ENCODE assay signal across 8 mouse cellular contexts in the genomic region with DNA sequence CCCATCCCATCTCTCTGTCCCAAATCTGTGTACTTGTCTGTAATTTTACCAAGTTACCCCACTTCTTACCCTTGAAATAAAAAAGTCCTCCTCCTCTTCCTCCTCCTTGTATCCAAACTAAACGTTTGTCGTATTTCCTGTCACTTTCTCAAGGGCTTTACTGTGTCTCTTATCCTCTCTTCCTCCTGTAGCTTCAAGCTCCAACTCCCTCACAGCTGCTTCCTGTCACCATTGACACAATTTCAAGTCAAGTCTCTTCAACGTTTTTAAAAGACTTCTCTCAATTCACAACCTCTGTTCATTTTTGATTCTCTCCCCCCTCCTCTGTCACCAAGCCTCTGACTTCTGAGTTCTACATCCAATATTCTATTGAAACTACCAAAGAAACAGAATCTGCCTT. TPM values are rescaled to one million over a fixed set of nuclear protein-coding genes. Genes with fewer than 3 reads are reported as not detected.
DNase-seq lines count a peak whose midpoint lies in the region; ATAC-seq and TF ChIP-seq lines count a peak whose summit lies in the region.

A gene (minus strand): TSS at position 119 of the 400 bp plus-strand sequence.

- no peaks in the 10 kb centered on the region for H3K9me3 ChIP-seq in lung, embryonic 14.5 days (ENCODE audit: low read depth, low read length)
- no peaks in the 10 kb centered on the region for H3K9me3 ChIP-seq in hindbrain, postnatal 0 days (ENCODE audit: low read length)
- no peaks in the 10 kb centered on the region for H3K9me3 ChIP-seq in stomach, postnatal 0 days (ENCODE audit: control insufficient read depth, low read length)

- H3K4me1 ChIP-seq in lung, embryonic 14.5 days (ENCODE audit: insufficient read depth): no peaks in the 10 kb centered on the region
- no peaks in the 10 kb centered on the region for H3K4me1 ChIP-seq in hindbrain, postnatal 0 days (ENCODE audit: insufficient read depth, low read length)
- H3K4me1 ChIP-seq in stomach, postnatal 0 days (replicated peaks; ENCODE audit: control insufficient read depth, insufficient read depth): no peaks in the 10 kb centered on the region

- H3K27me3 ChIP-seq in lung, embryonic 14.5 days (ENCODE audit: insufficient read depth, low read length): no peaks in the 10 kb centered on the region
- H3K27me3 ChIP-seq in hindbrain, postnatal 0 days (ENCODE audit: insufficient read depth, low read length): no peaks in the 10 kb centered on the region
- H3K27me3 ChIP-seq in stomach, postnatal 0 days (ENCODE audit: control insufficient read depth, insufficient read depth, low read length): no peaks in the 10 kb centered on the region

- no peak within 1 kb of the TSS for H3K27ac ChIP-seq in lung, embryonic 14.5 days (ENCODE audit: low read depth)
- H3K27ac ChIP-seq in hindbrain, postnatal 0 days: no peak within 1 kb of the TSS
- H3K27ac ChIP-seq in stomach, postnatal 0 days (replicated peaks): no peak within 1 kb of the TSS

- H3K4me2 ChIP-seq in lung, embryonic 14.5 days: no peak within 1 kb of the TSS
- no peak within 1 kb of the TSS for H3K4me2 ChIP-seq in hindbrain, postnatal 0 days (ENCODE audit: low read depth, low read length)
- no peak within 1 kb of the TSS for H3K4me2 ChIP-seq in stomach, postnatal 0 days (replicated peaks; ENCODE audit: low read depth)

- no peak for TF ChIP-seq CTCF in lung, embryonic 14.5 days (IDR thresholded peaks at IDR 0.05; ENCODE audit: low read depth)
- no peak for TF ChIP-seq CTCF in hindbrain, postnatal 0 days (IDR thresholded peaks at IDR 0.05; ENCODE audit: low read depth)
- no peak for TF ChIP-seq CTCF in stomach, postnatal 0 days (IDR thresholded peaks at IDR 0.05; ENCODE audit: low read depth)

- no peaks in the 10 kb centered on the region for H3K36me3 ChIP-seq in lung, embryonic 14.5 days (ENCODE audit: insufficient read depth)
- H3K36me3 ChIP-seq in hindbrain, postnatal 0 days (ENCODE audit: insufficient read depth, low read length): no peaks in the 10 kb centered on the region
- no peaks in the 10 kb centered on the region for H3K36me3 ChIP-seq in stomach, postnatal 0 days (ENCODE audit: control insufficient read depth, insufficient read depth, low read length)

- no peak for TF ChIP-seq EP300 in stomach, postnatal 0 days (optimal IDR thresholded peaks at IDR 0.05)

- 28% methylated on average over 3 of the region's 3 CpGs for WGBS in lung, embryonic 14.5 days
- 70% methylated on average over 3 of the region's 3 CpGs for WGBS in hindbrain, postnatal 0 days
- 41% methylated on average over 3 of the region's 3 CpGs for WGBS in stomach, postnatal 0 days

- no peak for DNase-seq in adrenal gland, adult 18-20 months (ENCODE audit: low spot score in 2 of 2)
- DNase-seq in adrenal gland, adult (ENCODE audit: inconsistent age in 2 of 2, low spot score in 1 of 2): no peak
- peak; percentile 20 for DNase-seq in lung, embryonic 14.5 days
- no peak for DNase-seq in lung, postnatal 14 days
- DNase-seq in hindbrain, postnatal 0 days (ENCODE audit: low spot score): no peak
- DNase-seq in stomach, postnatal 0 days (ENCODE audit: low spot score): no peak
- no peak for DNase-seq in yolk sac, embryonic 10.5 days (ENCODE audit: low spot score)
- no peak for DNase-seq in right cerebral cortex, postnatal 25 days

- no peak within 1 kb of the TSS for H3K9ac ChIP-seq in lung, embryonic 14.5 days
- H3K9ac ChIP-seq in hindbrain, postnatal 0 days (replicated peaks; ENCODE audit: low read length): no peak within 1 kb of the TSS
- no peak within 1 kb of the TSS for H3K9ac ChIP-seq in stomach, postnatal 0 days (ENCODE audit: low read length)

- ATAC-seq in lung, embryonic 14.5 days (ENCODE audit: insufficient read depth): no peak
- ATAC-seq in hindbrain, postnatal 0 days: no peak
- ATAC-seq in stomach, postnatal 0 days (ENCODE audit: low FRiP score, low TSS enrichment): no peak

- H3K4me3 ChIP-seq in lung, embryonic 14.5 days (ENCODE audit: low read depth, low read length): no peak within 1 kb of the TSS
- H3K4me3 ChIP-seq in hindbrain, postnatal 0 days (ENCODE audit: low read length): no peak within 1 kb of the TSS
- H3K4me3 ChIP-seq in stomach, postnatal 0 days (ENCODE audit: low read depth, low read length): no peak within 1 kb of the TSS

RNA-seq across cellular contexts. Expression of the gene that starts here (rescaled TPM):
- total RNA-seq in adrenal gland, adult 18-20 months (2021): 10 to 100 TPM; 13.4 to 23.0 TPM
- 20.9 and 21.1 TPM in 2 replicates for polyA plus RNA-seq in lung, embryonic 14.5 days (2014; fragmentation: Nextera tagmentation; extraction: Ambion mirVana)
- total RNA-seq in hindbrain, postnatal 0 days (2014; rRNA removed): 9.2 and 11.4 TPM in 2 replicates
- polyA plus RNA-seq in hindbrain, postnatal 0 days (2015; fragmentation: Nextera tagmentation; extraction: Ambion mirVana): 9.9 and 12.9 TPM in 2 replicates
- polyA plus RNA-seq in stomach, postnatal 0 days (2015; fragmentation: Nextera tagmentation; extraction: Ambion mirVana): 8.1 and 11.1 TPM in 2 replicates
